Mouse (Mus musculus) bone marrow macrophage, adult 2 months (primary cell): ENCODE data around the gene Tcp11l2.

Experiments
- CTCF ChIP-seq: IDR thresholded peaks from 2 replicates; pipeline ENCODE4 v1.5.1; 2012; ENCODE audit warnings: low read depth, mild to moderate bottlenecking, low read length, moderate library complexity
- POLR2A ChIP-seq: IDR thresholded peaks from 2 replicates; pipeline ENCODE4 v1.6.1; 2012; ENCODE audit warnings: mild to moderate bottlenecking, low read depth, low read length, borderline replicate concordance

- TF ChIP-seq POLR2A (no peak), CTCF (no peak)
These were observed 81.1 kb downstream of the Tcp11l2 start for GRCm38 (mm10) chr10:84657437-84658087.
